In genomic region chr1:120120969-120121811, GRCm38 (mm10) we compare ENCODE assay signal across 7 mouse cellular contexts. TPM values are rescaled to one million over a fixed set of nuclear protein-coding genes. Genes with fewer than 3 reads are reported as not detected.
DNase-seq lines count a peak whose midpoint lies in the region; ATAC-seq and TF ChIP-seq lines count a peak whose summit lies in the region.

Gene Dbi (minus strand): TSS chr1:120121078.
Gene 3110009E18Rik (plus strand): TSS chr1:120121187.

- no peaks in the 10 kb centered on the region for H3K79me2 ChIP-seq in heart, adult 2 months (replicated peaks; ENCODE audit: control insufficient read depth, insufficient read depth, low read length)

- peak; percentile 92 for TF ChIP-seq POLR2A in heart, adult 2 months (IDR thresholded peaks at IDR 0.05; ENCODE audit: insufficient read depth, low read depth, low read length)

- peaks cover 1% of the 10 kb centered on the region for H3K36me3 ChIP-seq in embryonic facial prominence, embryonic 12.5 days
- H3K36me3 ChIP-seq in heart, adult 2 months (ENCODE audit: control insufficient read depth, insufficient read depth, low read length): peaks cover 4% of the 10 kb centered on the region
- H3K36me3 ChIP-seq in limb, embryonic 13.5 days: peaks cover 15% of the 10 kb centered on the region
- no peaks in the 10 kb centered on the region for H3K36me3 ChIP-seq in midbrain, embryonic 16.5 days (ENCODE audit: control insufficient read depth, insufficient read depth, low read length)

- peak within 1 kb of the TSS; percentile 58 for H3K4me3 ChIP-seq in embryonic facial prominence, embryonic 12.5 days
- H3K4me3 ChIP-seq in heart, adult 2 months: peak within 1 kb of the TSS; percentile 83
- H3K4me3 ChIP-seq in limb, embryonic 13.5 days: peak within 1 kb of the TSS; percentile 61
- H3K4me3 ChIP-seq in midbrain, embryonic 16.5 days (ENCODE audit: low read depth, low read length): peak within 1 kb of the TSS; percentile 60

- peak within 1 kb of the TSS; percentile 68 for H3K9ac ChIP-seq in embryonic facial prominence, embryonic 12.5 days
- peak within 1 kb of the TSS; percentile 72 for H3K9ac ChIP-seq in heart, adult 2 months (ENCODE audit: low read depth, low read length)
- peak within 1 kb of the TSS; percentile 82 for H3K9ac ChIP-seq in limb, embryonic 13.5 days
- peak within 1 kb of the TSS; percentile 79 for H3K9ac ChIP-seq in midbrain, embryonic 16.5 days (ENCODE audit: low read depth, low read length)

- peak; percentile 98 for DNase-seq in adrenal gland, postnatal 25 days
- DNase-seq in heart, adult 2 months: peak; percentile 95 to 99
- DNase-seq in kidney, adult 8-10 months: peak; percentile 98 to 99
- DNase-seq in spleen, postnatal 10 days (ENCODE audit: low spot score in 2 of 2): peak; percentile 87 to 96

- peak; percentile 25 for TF ChIP-seq CTCF in heart, adult 2 months (IDR thresholded peaks at IDR 0.05)

- WGBS in embryonic facial prominence, embryonic 12.5 days: 2% methylated on average over 52 of the region's 52 CpGs
- WGBS in heart, adult 2 months: 1% methylated on average over 52 of the region's 52 CpGs
- WGBS in limb, embryonic 13.5 days: 3% methylated on average over 52 of the region's 52 CpGs
- WGBS in midbrain, embryonic 16.5 days: 1% methylated on average over 52 of the region's 52 CpGs

- peak; percentile 92 for TF ChIP-seq EP300 in heart, adult 2 months (IDR thresholded peaks at IDR 0.05; ENCODE audit: insufficient read depth, low read depth, low read length)

- H3K27me3 ChIP-seq in embryonic facial prominence, embryonic 12.5 days: no peaks in the 10 kb centered on the region
- no peaks in the 10 kb centered on the region for H3K27me3 ChIP-seq in heart, adult 2 months (ENCODE audit: control insufficient read depth, insufficient read depth, low read length)
- no peaks in the 10 kb centered on the region for H3K27me3 ChIP-seq in limb, embryonic 13.5 days
- no peaks in the 10 kb centered on the region for H3K27me3 ChIP-seq in midbrain, embryonic 16.5 days (ENCODE audit: control insufficient read depth, insufficient read depth, low read depth, low read length)

- H3K27ac ChIP-seq in embryonic facial prominence, embryonic 12.5 days: peak within 1 kb of the TSS; percentile 91
- H3K27ac ChIP-seq in heart, adult 2 months: peak within 1 kb of the TSS; percentile 96
- H3K27ac ChIP-seq in limb, embryonic 13.5 days: peak within 1 kb of the TSS; percentile 93
- H3K27ac ChIP-seq in midbrain, embryonic 16.5 days (ENCODE audit: low read length): peak within 1 kb of the TSS; percentile 89

- intact Hi-C loops in heart, adult 2 months (cut with DNase I): loop anchor here (5.0 kb wide), 1 partner anchor 284 kb away; the partner anchor contains the start of gene Ptpn4

- peaks cover 15% of the 10 kb centered on the region for H3K4me1 ChIP-seq in embryonic facial prominence, embryonic 12.5 days
- peaks cover 13% of the 10 kb centered on the region for H3K4me1 ChIP-seq in heart, adult 2 months (ENCODE audit: control insufficient read depth, insufficient read depth, low read length)
- peaks cover 38% of the 10 kb centered on the region for H3K4me1 ChIP-seq in limb, embryonic 13.5 days
- peaks cover 20% of the 10 kb centered on the region for H3K4me1 ChIP-seq in midbrain, embryonic 16.5 days (ENCODE audit: control insufficient read depth, insufficient read depth, low read length)

- ATAC-seq in embryonic facial prominence, embryonic 12.5 days (ENCODE audit: insufficient number of reproducible peaks, insufficient read depth, low FRiP score, low TSS enrichment): peak; percentile 89
- ATAC-seq in limb, embryonic 13.5 days (ENCODE audit: low FRiP score, low read depth): peak; percentile 96
- ATAC-seq in midbrain, embryonic 16.5 days: peak; percentile 97

- no peaks in the 10 kb centered on the region for H3K9me3 ChIP-seq in embryonic facial prominence, embryonic 12.5 days
- no peaks in the 10 kb centered on the region for H3K9me3 ChIP-seq in limb, embryonic 13.5 days
- no peaks in the 10 kb centered on the region for H3K9me3 ChIP-seq in midbrain, embryonic 16.5 days (replicated peaks; ENCODE audit: control insufficient read depth, low read length, poor library complexity, severe bottlenecking)

- peak within 1 kb of the TSS; percentile 88 for H3K4me2 ChIP-seq in embryonic facial prominence, embryonic 12.5 days (replicated peaks)
- peak within 1 kb of the TSS; percentile 81 for H3K4me2 ChIP-seq in limb, embryonic 13.5 days (replicated peaks)
- peak within 1 kb of the TSS; percentile 60 for H3K4me2 ChIP-seq in midbrain, embryonic 16.5 days (ENCODE audit: low read length)

RNA-seq across cellular contexts. Expression of gene Dbi, which starts in this region (rescaled TPM):
- total RNA-seq in adrenal gland, postnatal 25 days (2021): 791 and 964 TPM in 2 replicates
- 573 and 602 TPM in 2 replicates for polyA plus RNA-seq in embryonic facial prominence, embryonic 12.5 days (2016; fragmentation: Nextera tagmentation; extraction: Ambion mirVana)
- 100 to 1,000 TPM; 251 to 264 TPM for total RNA-seq in heart, adult 2 months (2021)
- 327 and 335 TPM in 2 replicates for polyA plus RNA-seq in heart, adult 2 months (2012; rRNA removed)
- 605 and 606 TPM in 2 replicates for polyA plus RNA-seq in limb, embryonic 13.5 days (2015; fragmentation: Nextera tagmentation; extraction: Ambion mirVana)
- polyA plus RNA-seq in midbrain, embryonic 16.5 days (2015; fragmentation: Nextera tagmentation; extraction: Ambion mirVana): 901 and 1,233 TPM in 2 replicates

RNA-seq across cellular contexts. Expression of gene 3110009E18Rik, which starts in this region (rescaled TPM):
- total RNA-seq in adrenal gland, postnatal 25 days (2021): 13.2 and 14.5 TPM in 2 replicates
- polyA plus RNA-seq in embryonic facial prominence, embryonic 12.5 days (2016; fragmentation: Nextera tagmentation; extraction: Ambion mirVana): 22.9 and 25.8 TPM in 2 replicates
- total RNA-seq in heart, adult 2 months (2021): 1 to 10 TPM; 5.2 to 5.8 TPM
- polyA plus RNA-seq in heart, adult 2 months (2012; rRNA removed): 2.5 and 4.8 TPM in 2 replicates
- polyA plus RNA-seq in limb, embryonic 13.5 days (2015; fragmentation: Nextera tagmentation; extraction: Ambion mirVana): 18.9 and 20.9 TPM in 2 replicates
- 13.0 and 13.7 TPM in 2 replicates for polyA plus RNA-seq in midbrain, embryonic 16.5 days (2015; fragmentation: Nextera tagmentation; extraction: Ambion mirVana)

Comparison
In these comparisons a context has a peak if more than half of its experiments do, and no peak if none do; other contexts are left out.
1. Peak in every context shown above with its lines: DNase-seq, ATAC-seq, H3K4me3 ChIP-seq and H3K27ac ChIP-seq.